Mouse (Mus musculus) lung, embryonic 14.5 days (tissue): ENCODE results near the gene Brms1. TPM values are rescaled to one million over a fixed set of nuclear protein-coding genes. Genes with fewer than 3 reads are reported as not detected.

ENCODE experiments used
- ATAC-seq: fragments of 200-750 bp; cut with Nextera tagmentation; 2 replicates; pipeline ENCODE4 v1.8.0; 2017; ENCODE audit warnings: mild to moderate bottlenecking, moderate TSS enrichment, moderate library complexity; ENCODE audit not compliant: insufficient read depth
- DNase-seq: peaks from one replicate; pipeline ENCODE4 v3.0.0-alpha.2; 2015
- H3K27ac ChIP-seq: fragments of 300-500 bp; sonication (generic); 2 replicates; pipeline ENCODE4 v1.5.1; 2014; ENCODE audit warnings: low read depth, mild to moderate bottlenecking, moderate library complexity
- H3K27me3 ChIP-seq: fragments of 300-500 bp; sonication (generic); 2 replicates; pipeline ENCODE4 v1.6.1; 2014; ENCODE audit warnings: low read length, control low read depth; ENCODE audit not compliant: insufficient read depth
- H3K36me3 ChIP-seq: fragments of 300-500 bp; sonication (generic); 2 replicates; pipeline ENCODE4 v1.6.1; 2014; ENCODE audit warnings: control low read depth; ENCODE audit not compliant: insufficient read depth
- H3K4me1 ChIP-seq: fragments of 300-500 bp; sonication (generic); 2 replicates; pipeline ENCODE4 v1.6.1; 2014; ENCODE audit warnings: antibody characterized with exemption, control low read depth; ENCODE audit not compliant: insufficient read depth
- H3K4me2 ChIP-seq: fragments of 300-500 bp; sonication (generic); 2 replicates; pipeline ENCODE4 v1.6.1; 2014; ENCODE audit warnings: mild to moderate bottlenecking
- H3K4me3 ChIP-seq: fragments of 300-500 bp; sonication (generic); 2 replicates; pipeline ENCODE4 v1.5.1; 2014; ENCODE audit warnings: low read depth, low read length
- H3K9ac ChIP-seq: fragments of 300-500 bp; sonication (generic); 2 replicates; pipeline ENCODE4 v1.6.1; 2014
- H3K9me3 ChIP-seq: fragments of 300-500 bp; sonication (generic); 2 replicates; pipeline ENCODE4 v1.6.1; 2016; ENCODE audit warnings: low read depth, low read length, control low read depth
- CTCF ChIP-seq: IDR thresholded peaks from 2 replicates; pipeline ENCODE4 v1.5.1; 2016; ENCODE audit warnings: antibody characterized with exemption, low read depth
- WGBS: fragments of 180-500 bp; shearing (Covaris S2); extraction: QIAGEN DNeasy Blood & Tissue Kit; methylation state at CpG from one replicate; pipeline ENCODE4 v1.1.7; 2014; 5-methylcytosine and 5-hydroxymethylcytosine counted together
- polyA plus RNA-seq: library from polyadenylated mRNA; unstranded; fragments of >200 nt; fragmentation: Nextera tagmentation; extraction: Ambion mirVana; gene quantifications from 2 replicates; pipeline ENCODE4 v1.2.1, GENCODE M21; 2014

The Brms1 gene
- polyA plus RNA-seq, 1 experiment from 2014 or later = 43.4 TPM

DNA sequence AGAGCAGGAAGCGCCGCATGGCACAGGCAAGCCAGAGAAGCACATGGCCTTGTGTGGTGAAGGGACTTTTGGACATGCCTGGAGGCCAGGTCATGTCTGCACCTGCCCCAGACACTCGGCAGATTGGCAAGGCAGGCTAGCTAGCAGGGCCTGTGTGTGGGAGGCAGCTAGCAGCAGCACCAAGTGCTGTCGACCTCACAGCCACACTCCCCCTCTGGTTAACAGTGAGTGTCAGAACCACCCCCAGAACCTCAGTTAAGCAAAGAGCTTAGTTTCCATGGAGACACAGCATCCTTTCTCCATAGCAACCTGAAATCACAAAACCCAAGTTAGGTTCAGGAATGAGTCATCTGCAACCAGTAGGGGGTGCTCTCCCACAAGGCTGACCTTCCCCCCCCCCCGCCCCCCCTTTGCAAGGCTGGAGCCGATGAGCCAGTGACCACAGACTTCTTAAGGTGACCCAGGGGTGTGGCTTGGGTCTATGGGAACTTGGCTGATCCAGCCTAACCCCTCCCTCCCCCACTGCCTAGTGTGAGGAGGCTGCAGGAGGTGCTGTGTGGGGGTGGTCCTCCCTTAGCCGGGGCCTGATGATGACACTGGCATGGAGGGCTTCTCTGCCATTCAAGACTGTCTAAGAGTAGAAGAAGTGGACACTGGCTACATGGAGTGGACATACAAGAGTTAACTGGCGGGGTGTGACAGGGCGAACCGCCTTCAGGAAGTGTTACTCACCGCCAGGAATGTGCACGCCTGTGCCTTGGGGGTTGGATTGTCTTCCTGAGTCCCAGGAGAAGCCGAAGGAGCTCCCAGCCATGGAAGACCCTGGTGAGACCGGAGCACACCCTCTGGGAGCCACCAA, 9.1 kb downstream of the Brms1 start, which contains the start of gene Rin1:
Rin1 (plus strand) TSS at position 435 of the 859 bp plus-strand sequence.
- Histone ChIP-seq H3K9ac (peak within 1 kb of the TSS; percentile 48; the same call in 1 of the 2 replicates), H3K27ac (peak within 1 kb of the TSS; percentile 46; the same call in 1 of the 2 replicates), H3K36me3 (peaks cover 41% of the 10 kb centered on the region), H3K9me3 (no peaks in the 10 kb centered on the region), H3K4me1 (no peaks in the 10 kb centered on the region), H3K4me2 (peak within 1 kb of the TSS; percentile 56), H3K27me3 (peaks cover 19% of the 10 kb centered on the region), H3K4me3 (peak within 1 kb of the TSS; percentile 31)
- 16% methylated on average over 14 of the region's 14 CpGs for WGBS
- DNase-seq = peak; percentile 77
- ATAC-seq = peak; percentile 69
- peak; percentile 54 for TF ChIP-seq CTCF

GRCm38 (mm10) chr19:5051031-5051430, 9.9 kb downstream of the Brms1 start:
- ATAC-seq (peak; percentile 44; the same call in 1 of the 2 replicates), DNase-seq (peak; percentile 44)
- H3K9me3 ChIP-seq = no peaks in the 10 kb centered on the region
- H3K9ac ChIP-seq = peak overlapping the region; percentile 48; the same call in 1 of the 2 replicates
- H3K4me2 ChIP-seq = peak overlapping the region; percentile 56
- H3K4me1 ChIP-seq = no peaks in the 10 kb centered on the region
- 6% methylated on average over 17 of the region's 17 CpGs for WGBS
- H3K36me3 ChIP-seq = peaks cover 35% of the 10 kb centered on the region
- H3K4me3 ChIP-seq = peak overlapping the region; percentile 31
- peaks cover 19% of the 10 kb centered on the region for H3K27me3 ChIP-seq
- peak overlapping the region; percentile 46; the same call in 1 of the 2 replicates for H3K27ac ChIP-seq
- no peak for TF ChIP-seq CTCF

GRCm38 (mm10) chr19:5051515-5051914, 10.4 kb downstream of the Brms1 start:
- Histone ChIP-seq H3K9me3 (no peaks in the 10 kb centered on the region), H3K27me3 (peaks cover 19% of the 10 kb centered on the region), H3K9ac (peak overlapping the region; percentile 9; the same call in 1 of the 2 replicates), H3K4me1 (no peaks in the 10 kb centered on the region), H3K4me2 (peak overlapping the region; percentile 56), H3K27ac (peak overlapping the region; percentile 46; the same call in 1 of the 2 replicates), H3K36me3 (peaks cover 30% of the 10 kb centered on the region), H3K4me3 (peak overlapping the region; percentile 31)
- no peak for ATAC-seq
- TF ChIP-seq CTCF = no peak
- WGBS = 63% methylated on average over 3 of the region's 3 CpGs
- no peak for DNase-seq

DNA sequence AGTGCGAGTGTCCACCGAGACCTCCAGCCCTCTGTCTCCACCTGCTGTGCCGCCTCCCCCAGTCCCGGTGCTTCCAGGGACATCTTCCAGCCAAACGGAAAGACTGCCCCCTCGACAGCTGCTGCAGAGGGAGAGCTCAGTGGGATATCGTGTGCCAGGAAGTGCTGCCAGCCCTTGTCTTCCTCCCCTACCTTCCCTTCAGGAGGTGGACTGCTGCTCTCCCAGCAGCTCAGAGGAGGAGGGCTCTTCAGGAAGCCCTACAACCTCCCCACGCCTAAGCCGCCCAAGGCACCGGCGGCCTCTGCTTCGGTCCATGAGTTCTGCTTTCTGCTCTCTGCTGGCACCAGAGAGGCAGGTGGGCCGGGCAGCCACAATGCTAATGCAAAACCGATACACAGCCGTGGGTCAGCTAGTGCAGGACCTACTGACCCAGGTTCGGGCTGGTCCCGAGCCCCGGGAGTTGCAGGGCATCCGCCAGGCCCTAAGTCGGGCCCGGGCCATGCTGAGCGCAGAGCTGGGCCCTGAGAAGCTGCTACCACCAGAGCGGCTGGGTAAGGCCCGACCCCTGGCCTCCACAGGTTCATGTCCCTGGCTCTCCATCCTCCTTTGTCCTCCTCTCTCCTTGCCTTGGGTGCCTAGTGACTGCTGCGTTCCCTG, 11.1 kb downstream of the Brms1 start:
- Histone ChIP-seq H3K4me2 (peak overlapping the region; percentile 56; the same call in 1 of the 2 replicates), H3K27ac (no peak overlapping the region), H3K9ac (no peak overlapping the region), H3K36me3 (peaks cover 22% of the 10 kb centered on the region), H3K9me3 (no peaks in the 10 kb centered on the region), H3K4me1 (0 out of 2 replicates have a peak, but pooled peaks cover 5% of the 10 kb centered on the region), H3K27me3 (peaks cover 19% of the 10 kb centered on the region), H3K4me3 (peak overlapping the region; percentile 4; the same call in 1 of the 2 replicates)
- 32% methylated on average over 25 of the region's 25 CpGs for WGBS
- DNase-seq = no peak
- ATAC-seq = no peak
- no peak for TF ChIP-seq CTCF

DNA sequence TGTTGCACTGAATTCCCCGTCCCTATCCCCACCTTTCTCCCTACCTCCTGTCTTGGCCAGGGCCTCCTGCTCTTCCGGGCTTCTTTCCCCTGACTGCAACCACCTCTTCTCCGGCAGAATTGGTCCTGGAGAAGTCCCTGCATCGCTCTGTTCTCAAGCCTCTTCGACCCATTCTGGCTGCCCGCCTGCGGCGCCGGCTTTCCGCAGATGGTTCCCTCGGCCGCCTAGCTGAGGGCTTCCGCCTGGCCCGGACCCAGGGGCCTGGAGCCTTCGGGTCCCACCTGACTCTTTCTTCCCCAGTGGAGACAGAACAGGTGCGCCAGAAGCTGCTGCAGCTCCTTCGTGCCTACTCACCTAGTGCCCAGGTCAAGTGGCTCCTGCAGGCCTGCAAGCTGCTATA, 11.7 kb downstream of the Brms1 start:
- H3K4me1 ChIP-seq = peaks cover 8% of the 10 kb centered on the region; the same call in 1 of the 2 replicates
- no peak for DNase-seq
- ATAC-seq = no peak
- no peak overlapping the region for H3K27ac ChIP-seq
- no peak overlapping the region for H3K9ac ChIP-seq
- peaks cover 19% of the 10 kb centered on the region for H3K27me3 ChIP-seq
- peaks cover 17% of the 10 kb centered on the region for H3K36me3 ChIP-seq
- H3K4me3 ChIP-seq = 0 out of 2 replicates have a peak overlapping the region, but pooled peaks have one; percentile 4
- WGBS = 55% methylated on average over 17 of the region's 17 CpGs
- no peak overlapping the region for H3K4me2 ChIP-seq
- no peak for TF ChIP-seq CTCF
- H3K9me3 ChIP-seq = no peaks in the 10 kb centered on the region

- Histone ChIP-seq H3K36me3 (peaks cover 8% of the 10 kb centered on the region; the same call in 1 of the 2 replicates), H3K9me3 (no peaks in the 10 kb centered on the region), H3K27me3 (peaks cover 19% of the 10 kb centered on the region), H3K4me2 (no peak overlapping the region), H3K4me1 (peaks cover 17% of the 10 kb centered on the region), H3K9ac (no peak overlapping the region), H3K4me3 (no peak overlapping the region), H3K27ac (no peak overlapping the region)
- ATAC-seq (no peak), DNase-seq (peak; percentile 65)
- 13% methylated on average over 9 of the region's 9 CpGs for WGBS
- peak; percentile 87 for TF ChIP-seq CTCF
These were observed 12.8 kb downstream of the Brms1 start for GRCm38 (mm10) chr19:5053909-5054308.
